Mouse (Mus musculus): ENCODE data around the gene Fgfbp1. TPM values are rescaled to one million over a fixed set of nuclear protein-coding genes. Genes with fewer than 3 reads are reported as not detected.

Fgfbp1 gene
- polyA plus RNA-seq (2012; rRNA removed): 10.3 and 18.4 TPM in 2 replicates

DNA sequence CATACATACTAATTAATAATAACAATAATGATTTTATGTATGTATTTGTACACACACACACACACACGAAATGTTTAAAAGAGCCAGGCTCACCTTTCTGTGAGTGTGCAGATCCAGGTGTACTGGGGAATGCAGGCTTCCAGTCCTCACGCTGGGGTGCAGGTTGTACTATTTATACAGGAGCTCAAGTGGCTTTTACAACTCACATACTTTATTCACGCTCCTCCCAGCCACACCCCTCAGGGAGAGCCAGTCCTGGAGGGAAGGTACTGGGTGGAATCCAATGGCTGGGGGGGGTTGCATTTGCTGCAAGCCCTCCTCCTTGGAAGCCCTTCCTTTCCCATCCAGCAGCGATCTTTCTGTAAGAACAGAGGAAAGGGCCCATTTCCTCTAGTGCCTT is at the start of gene Fgfbp1:
Fgfbp1 (minus strand) TSS at position 160 of the 400 bp plus-strand sequence.
- TF ChIP-seq POLR2A (IDR thresholded peaks at IDR 0.05; ENCODE audit: borderline replicate concordance, extremely low read depth, low read depth, low read length) (peak; percentile 72; the same call in 1 of the 2 replicates), CTCF (IDR thresholded peaks at IDR 0.05; ENCODE audit: insufficient read depth, low read length) (no peak)
- peak; percentile 49 for DNase-seq
- 38% methylated on average over 4 of the region's 4 CpGs for WGBS
- Histone ChIP-seq H3K4me3 (replicated peaks; ENCODE audit: extremely low read depth, low read depth, low read length) (peak within 1 kb of the TSS; percentile 13), H3K4me1 (ENCODE audit: control insufficient read depth, insufficient read depth, low read length) (no peaks in the 10 kb centered on the region; the same call in 1 of the 2 replicates)

DNA sequence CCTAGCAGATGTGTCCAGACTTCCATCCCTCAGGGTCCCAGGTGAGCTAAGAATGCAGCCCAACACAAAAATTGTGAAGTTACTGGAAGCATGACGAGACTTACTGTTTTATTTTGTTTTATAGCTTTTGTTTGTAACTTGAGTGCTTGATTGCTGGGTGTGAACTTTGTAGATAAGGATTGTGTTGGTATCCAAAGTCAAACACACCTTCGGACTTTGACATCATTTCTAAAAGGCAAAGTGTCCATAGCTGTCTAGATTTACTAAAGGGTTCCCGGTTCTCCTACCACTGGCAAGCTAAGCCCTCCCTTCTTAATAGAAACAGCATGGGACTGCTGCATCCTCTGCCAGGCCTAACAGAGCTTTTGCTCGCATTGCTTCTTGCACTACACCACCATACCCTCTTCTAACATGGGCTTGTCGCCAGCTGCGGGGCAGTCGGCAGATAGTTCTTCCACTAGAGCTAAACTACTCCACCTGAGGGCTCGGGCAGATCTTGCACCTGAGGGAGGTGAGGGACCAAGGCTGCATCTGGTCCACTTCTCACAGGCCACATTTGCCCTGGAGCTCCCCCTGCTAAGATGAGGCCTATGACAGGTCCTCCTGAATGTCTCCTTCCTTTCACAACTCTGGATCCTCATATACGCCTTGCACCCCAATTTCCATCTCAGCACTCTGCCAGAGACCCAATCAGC is 16.9 kb upstream of the Fgfbp1 start:
- 82% methylated on average over 9 of the region's 9 CpGs for WGBS
- DNase-seq: no peak
- TF ChIP-seq CTCF (IDR thresholded peaks at IDR 0.05; ENCODE audit: insufficient read depth, low read length) (no peak), POLR2A (IDR thresholded peaks at IDR 0.05; ENCODE audit: borderline replicate concordance, extremely low read depth, low read depth, low read length) (no peak)
- H3K4me3 ChIP-seq (replicated peaks; ENCODE audit: extremely low read depth, low read depth, low read length): no peak overlapping the region
- no peaks in the 10 kb centered on the region for H3K4me1 ChIP-seq (ENCODE audit: control insufficient read depth, insufficient read depth, low read length)

DNA sequence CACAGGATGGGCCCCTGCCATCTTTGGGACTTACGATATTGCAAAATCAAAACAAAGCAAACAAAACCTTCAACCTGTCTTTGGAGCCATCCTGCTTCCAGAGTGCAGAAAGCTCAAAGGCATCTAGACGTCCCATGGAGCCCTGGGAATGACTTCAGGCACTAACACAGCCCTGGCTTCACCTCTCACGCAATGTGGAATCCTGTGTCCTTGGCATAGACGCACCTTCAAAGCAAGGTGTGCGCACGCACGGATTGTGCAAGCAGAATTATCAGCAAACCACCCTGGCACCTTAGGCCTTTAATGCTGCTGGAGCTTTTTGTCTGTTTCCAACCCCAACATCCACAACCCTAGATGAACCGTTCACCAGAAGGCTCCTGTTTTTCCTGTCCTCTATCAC is 16.0 kb upstream of the Fgfbp1 start:
- DNase-seq: no peak
- no peak overlapping the region for H3K4me3 ChIP-seq (replicated peaks; ENCODE audit: extremely low read depth, low read depth, low read length)
- TF ChIP-seq POLR2A (IDR thresholded peaks at IDR 0.05; ENCODE audit: borderline replicate concordance, extremely low read depth, low read depth, low read length): no peak
- TF ChIP-seq CTCF (IDR thresholded peaks at IDR 0.05; ENCODE audit: insufficient read depth, low read length): no peak
- no peaks in the 10 kb centered on the region for H3K4me1 ChIP-seq (ENCODE audit: control insufficient read depth, insufficient read depth, low read length)
- 88% methylated on average over 8 of the region's 8 CpGs for WGBS

DNA sequence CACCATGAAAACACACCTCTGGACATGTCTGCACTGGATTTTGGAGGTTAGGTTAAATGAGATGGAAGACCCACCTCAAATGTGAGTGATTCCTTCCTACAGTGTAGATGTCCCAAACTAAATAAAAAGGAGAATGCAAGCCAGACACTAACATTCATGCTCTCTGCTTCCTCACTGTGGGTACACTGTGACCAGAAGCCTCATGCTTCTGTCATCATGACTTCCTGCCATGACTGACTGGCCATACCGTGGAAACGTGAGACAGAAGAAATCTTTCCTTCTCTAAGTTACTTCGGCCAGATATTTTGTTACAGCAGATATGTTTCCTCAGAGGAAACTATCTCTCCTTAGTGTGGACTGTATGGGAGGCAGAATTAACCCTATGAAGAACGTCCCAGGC is 14.6 kb upstream of the Fgfbp1 start:
- TF ChIP-seq POLR2A (IDR thresholded peaks at IDR 0.05; ENCODE audit: borderline replicate concordance, extremely low read depth, low read depth, low read length) (no peak), CTCF (IDR thresholded peaks at IDR 0.05; ENCODE audit: insufficient read depth, low read length) (no peak)
- 55% methylated on average over 4 of the region's 4 CpGs for WGBS
- no peak for DNase-seq
- H3K4me1 ChIP-seq (ENCODE audit: control insufficient read depth, insufficient read depth, low read length): no peaks in the 10 kb centered on the region
- no peak overlapping the region for H3K4me3 ChIP-seq (replicated peaks; ENCODE audit: extremely low read depth, low read depth, low read length)

DNA sequence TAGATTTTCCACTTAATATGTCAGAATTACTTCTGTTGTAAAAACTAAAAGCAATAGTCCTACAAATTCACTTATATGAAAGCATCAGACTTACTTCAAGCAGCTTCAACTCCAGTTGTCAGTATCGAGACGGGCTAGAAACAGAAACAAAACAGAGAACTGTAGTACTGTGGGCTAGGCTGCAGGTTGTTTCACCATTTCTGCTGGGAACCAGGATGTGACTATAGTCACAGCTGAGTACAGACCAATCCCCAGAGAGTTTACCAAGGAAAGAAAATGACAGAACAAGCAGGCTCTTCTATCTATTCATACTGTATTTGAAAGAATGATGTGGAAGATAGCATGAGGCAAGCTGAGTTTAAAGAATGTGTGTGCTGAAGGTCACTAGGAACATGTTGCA is 13.4 kb upstream of the Fgfbp1 start:
- 83% methylated on average over 2 of the region's 2 CpGs for WGBS
- DNase-seq: no peak
- Histone ChIP-seq H3K4me3 (replicated peaks; ENCODE audit: extremely low read depth, low read depth, low read length) (no peak overlapping the region), H3K4me1 (ENCODE audit: control insufficient read depth, insufficient read depth, low read length) (no peaks in the 10 kb centered on the region)
- TF ChIP-seq POLR2A (IDR thresholded peaks at IDR 0.05; ENCODE audit: borderline replicate concordance, extremely low read depth, low read depth, low read length): no peak
- TF ChIP-seq CTCF (IDR thresholded peaks at IDR 0.05; ENCODE audit: insufficient read depth, low read length): no peak

DNA sequence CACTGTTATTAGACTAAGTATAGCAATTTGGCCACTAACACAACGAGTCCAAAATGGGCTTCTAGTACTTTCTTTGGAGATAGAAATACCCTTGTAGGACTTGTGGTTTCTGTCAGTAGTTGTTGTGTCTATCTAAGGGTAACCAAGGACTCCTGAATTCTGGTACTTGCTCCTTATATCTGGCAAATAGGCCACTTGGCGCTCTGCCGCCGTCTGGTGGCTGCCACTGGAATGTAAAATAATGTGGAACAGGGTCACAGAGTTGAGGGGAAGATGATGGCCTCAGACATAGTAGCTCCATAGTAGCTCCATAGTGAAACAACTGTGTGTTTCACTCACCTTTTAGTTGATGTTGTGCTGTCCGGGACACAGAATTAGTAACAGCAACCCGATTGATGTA is 8.7 kb upstream of the Fgfbp1 start:
- Histone ChIP-seq H3K4me3 (replicated peaks; ENCODE audit: extremely low read depth, low read depth, low read length) (no peak overlapping the region), H3K4me1 (ENCODE audit: control insufficient read depth, insufficient read depth, low read length) (no peaks in the 10 kb centered on the region)
- DNase-seq: peak; percentile 72
- 53% methylated on average over 6 of the region's 6 CpGs for WGBS
- peak; percentile 86 for TF ChIP-seq CTCF (IDR thresholded peaks at IDR 0.05; ENCODE audit: insufficient read depth, low read length)
- no peak for TF ChIP-seq POLR2A (IDR thresholded peaks at IDR 0.05; ENCODE audit: borderline replicate concordance, extremely low read depth, low read depth, low read length)

DNA sequence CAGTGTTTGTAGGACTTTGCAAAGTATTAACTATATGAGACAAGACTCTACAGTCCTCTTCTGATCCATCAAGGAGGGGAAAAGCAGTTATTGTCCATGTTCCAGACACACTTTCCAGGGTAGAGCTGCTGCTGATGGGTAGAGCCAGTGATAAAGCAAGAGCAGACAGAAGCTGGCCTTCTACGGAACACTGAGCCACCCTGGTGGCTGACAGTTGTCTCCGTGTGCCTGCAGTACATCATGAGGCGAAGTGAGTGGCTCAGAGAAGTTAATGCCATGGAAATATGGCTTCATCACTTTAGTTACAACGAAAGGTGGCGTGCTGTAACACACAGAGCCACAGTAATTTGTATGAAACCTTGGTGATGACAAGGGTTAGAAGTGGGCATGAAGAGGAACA is 7.4 kb upstream of the Fgfbp1 start:
- TF ChIP-seq CTCF (IDR thresholded peaks at IDR 0.05; ENCODE audit: insufficient read depth, low read length) (peak; percentile 56), POLR2A (IDR thresholded peaks at IDR 0.05; ENCODE audit: borderline replicate concordance, extremely low read depth, low read depth, low read length) (no peak)
- H3K4me3 ChIP-seq (replicated peaks; ENCODE audit: extremely low read depth, low read depth, low read length): no peak overlapping the region
- H3K4me1 ChIP-seq (ENCODE audit: control insufficient read depth, insufficient read depth, low read length): no peaks in the 10 kb centered on the region; the same call in 1 of the 2 replicates
- 77% methylated on average over 5 of the region's 5 CpGs for WGBS
- DNase-seq: no peak

DNA sequence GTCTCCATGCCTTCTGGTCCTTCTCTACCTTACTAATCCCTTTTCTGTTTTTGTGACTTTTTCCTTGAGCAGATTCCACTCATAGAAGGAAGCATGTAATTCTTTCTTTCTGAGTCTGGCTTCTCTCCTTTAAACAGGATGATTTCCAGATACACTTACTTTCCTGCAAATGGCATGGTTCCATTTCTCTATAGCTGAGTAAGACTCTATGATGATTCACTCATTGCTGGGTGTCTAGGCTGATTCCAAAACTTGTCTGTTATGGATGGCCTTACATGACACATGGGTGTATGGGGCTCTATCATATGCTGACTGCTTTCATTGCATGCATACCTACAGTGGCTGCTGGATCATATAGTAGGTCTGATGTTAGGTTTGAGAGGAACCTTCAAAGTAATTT is 4.6 kb upstream of the Fgfbp1 start:
- no peak for DNase-seq
- H3K4me1 ChIP-seq (ENCODE audit: control insufficient read depth, insufficient read depth, low read length): no peaks in the 10 kb centered on the region; the same call in 1 of the 2 replicates
- no peak overlapping the region for H3K4me3 ChIP-seq (replicated peaks; ENCODE audit: extremely low read depth, low read depth, low read length)
- no peak for TF ChIP-seq POLR2A (IDR thresholded peaks at IDR 0.05; ENCODE audit: borderline replicate concordance, extremely low read depth, low read depth, low read length)

DNA sequence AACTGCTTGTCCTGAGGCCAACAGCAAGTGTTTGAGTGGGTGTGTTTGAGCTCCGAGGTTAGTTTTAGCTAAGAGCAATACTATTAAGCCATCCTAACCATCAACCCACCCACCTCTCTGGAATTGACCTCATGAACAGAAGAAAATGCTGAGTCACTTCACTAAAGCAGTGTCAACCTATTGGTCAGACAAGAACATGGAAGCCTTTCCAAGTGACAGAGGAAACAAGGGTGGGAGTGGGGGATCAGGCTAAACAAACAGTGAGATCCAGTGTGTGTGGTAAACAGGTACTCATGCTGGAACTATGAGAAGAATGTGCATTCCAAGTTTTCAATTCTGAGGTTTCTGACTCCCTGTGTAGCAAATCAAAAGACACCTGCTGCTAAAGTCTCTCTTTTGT is 1.3 kb upstream of the Fgfbp1 start:
- no peak for TF ChIP-seq POLR2A (IDR thresholded peaks at IDR 0.05; ENCODE audit: borderline replicate concordance, extremely low read depth, low read depth, low read length)
- TF ChIP-seq CTCF (IDR thresholded peaks at IDR 0.05; ENCODE audit: insufficient read depth, low read length): no peak
- H3K4me3 ChIP-seq (replicated peaks; ENCODE audit: extremely low read depth, low read depth, low read length): no peak overlapping the region
- H3K4me1 ChIP-seq (ENCODE audit: control insufficient read depth, insufficient read depth, low read length): no peaks in the 10 kb centered on the region; the same call in 1 of the 2 replicates
- WGBS: 63% methylated on average over 1 of the region's 1 CpGs
- DNase-seq: no peak

DNA sequence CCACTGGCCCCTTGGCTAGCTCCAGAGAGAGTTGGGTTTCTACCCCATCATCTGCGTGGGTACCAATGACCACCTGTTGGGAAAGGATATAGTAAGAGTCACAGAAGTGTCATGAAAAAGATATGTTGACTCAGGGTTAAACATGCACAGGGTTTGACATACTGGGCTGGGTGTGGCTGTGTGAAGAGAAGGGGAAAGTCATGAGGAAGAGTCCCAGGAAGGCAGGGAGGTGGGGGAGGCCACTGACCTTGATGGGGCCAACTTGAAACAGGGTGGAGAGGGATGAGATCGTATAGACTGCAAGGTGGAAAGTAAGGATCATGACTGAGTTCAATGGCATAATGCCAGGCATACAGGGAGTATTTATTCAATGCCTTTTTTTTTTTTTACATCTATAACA is 1.2 kb downstream of the Fgfbp1 start:
- WGBS: 67% methylated on average over 2 of the region's 2 CpGs
- Histone ChIP-seq H3K4me3 (replicated peaks; ENCODE audit: extremely low read depth, low read depth, low read length) (no peak overlapping the region), H3K4me1 (ENCODE audit: control insufficient read depth, insufficient read depth, low read length) (no peaks in the 10 kb centered on the region; the same call in 1 of the 2 replicates)
- TF ChIP-seq POLR2A (IDR thresholded peaks at IDR 0.05; ENCODE audit: borderline replicate concordance, extremely low read depth, low read depth, low read length) (no peak), CTCF (IDR thresholded peaks at IDR 0.05; ENCODE audit: insufficient read depth, low read length) (no peak)
- DNase-seq: no peak
